Mouse (Mus musculus): ENCODE measurements around the gene Rnf145.

The Rnf145 gene

DNA sequence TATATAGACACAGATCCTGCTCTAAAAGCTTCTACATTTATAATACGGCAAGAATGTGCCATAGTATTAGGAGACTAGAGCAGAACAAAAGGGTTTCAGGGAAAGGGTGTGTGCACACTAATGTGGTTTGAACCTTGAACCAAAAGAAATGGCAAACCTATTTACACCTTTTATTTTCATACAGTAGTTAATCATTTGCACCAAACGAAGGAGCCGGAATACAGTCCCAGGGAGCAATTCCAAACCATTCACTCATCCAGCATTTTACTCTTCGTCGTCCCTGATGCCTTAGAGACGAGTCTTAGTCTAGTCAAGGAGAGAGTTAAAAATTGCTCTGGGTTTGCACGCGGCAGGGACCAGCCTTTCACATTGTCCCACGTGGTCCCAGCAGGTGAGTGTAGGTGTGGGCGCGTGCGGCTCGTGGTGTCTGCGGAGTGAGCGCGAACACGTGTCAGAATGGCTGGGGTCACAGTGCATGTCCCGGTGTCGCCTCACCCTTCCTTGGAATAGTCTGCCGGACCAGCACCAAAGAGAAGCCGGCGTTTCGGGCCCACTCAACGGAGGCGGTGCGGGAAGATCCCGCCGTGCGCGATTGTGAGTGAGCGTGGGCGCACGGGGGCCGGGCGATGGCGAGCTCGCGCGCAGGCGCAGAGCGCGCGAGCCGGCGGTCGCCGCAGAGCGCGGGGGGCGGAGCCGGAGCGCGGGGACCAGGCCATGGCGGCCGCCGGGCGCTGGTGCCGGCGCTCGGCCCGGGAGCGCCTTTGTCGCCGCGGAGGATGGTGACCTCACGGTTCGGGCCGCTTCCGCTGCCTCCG, at the start of gene Rnf145:
Gene Rnf145 (plus strand): TSS at position 684 of the 815 bp plus-strand sequence.
- peak; percentile 71 to 77 for DNase-seq

DNA sequence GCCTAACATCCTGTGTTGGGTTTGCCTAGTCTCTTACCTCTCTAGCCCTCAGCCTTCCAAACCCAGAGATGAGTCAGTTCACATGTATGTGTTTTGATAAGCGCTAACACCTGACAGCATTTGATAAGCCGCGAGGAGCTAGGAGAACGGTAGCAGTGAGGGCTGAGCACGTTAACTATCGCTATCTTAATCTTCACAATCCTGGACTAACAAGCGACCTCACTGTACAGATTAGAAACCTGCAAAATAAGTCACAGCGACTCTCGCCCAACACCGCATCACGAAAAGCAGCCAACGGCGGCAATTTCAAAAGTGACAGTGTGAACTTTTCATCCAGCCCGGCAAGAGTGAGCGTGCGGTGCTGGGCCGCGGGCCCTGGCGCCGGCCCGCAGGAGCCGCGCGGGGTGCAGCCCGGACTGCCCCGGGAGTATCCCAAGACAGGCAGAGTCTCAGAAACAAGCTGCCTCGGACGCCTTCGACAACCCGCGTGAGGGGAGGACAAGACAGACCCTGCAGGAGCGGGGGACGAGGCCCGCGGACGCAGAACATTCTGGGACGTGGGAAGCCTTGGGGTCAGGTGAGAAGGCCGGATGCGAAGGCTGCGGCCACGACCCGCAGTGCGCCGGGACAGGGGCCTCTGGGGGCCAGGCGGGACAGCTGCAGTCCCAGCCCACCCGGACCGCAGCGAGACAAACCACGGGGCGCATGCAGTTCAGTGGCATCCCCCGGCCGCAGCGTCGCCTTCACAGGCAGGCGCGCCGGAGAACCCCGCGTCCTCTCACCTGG, 48.9 kb upstream of the Rnf145 start:
- DNase-seq = no peak

DNA sequence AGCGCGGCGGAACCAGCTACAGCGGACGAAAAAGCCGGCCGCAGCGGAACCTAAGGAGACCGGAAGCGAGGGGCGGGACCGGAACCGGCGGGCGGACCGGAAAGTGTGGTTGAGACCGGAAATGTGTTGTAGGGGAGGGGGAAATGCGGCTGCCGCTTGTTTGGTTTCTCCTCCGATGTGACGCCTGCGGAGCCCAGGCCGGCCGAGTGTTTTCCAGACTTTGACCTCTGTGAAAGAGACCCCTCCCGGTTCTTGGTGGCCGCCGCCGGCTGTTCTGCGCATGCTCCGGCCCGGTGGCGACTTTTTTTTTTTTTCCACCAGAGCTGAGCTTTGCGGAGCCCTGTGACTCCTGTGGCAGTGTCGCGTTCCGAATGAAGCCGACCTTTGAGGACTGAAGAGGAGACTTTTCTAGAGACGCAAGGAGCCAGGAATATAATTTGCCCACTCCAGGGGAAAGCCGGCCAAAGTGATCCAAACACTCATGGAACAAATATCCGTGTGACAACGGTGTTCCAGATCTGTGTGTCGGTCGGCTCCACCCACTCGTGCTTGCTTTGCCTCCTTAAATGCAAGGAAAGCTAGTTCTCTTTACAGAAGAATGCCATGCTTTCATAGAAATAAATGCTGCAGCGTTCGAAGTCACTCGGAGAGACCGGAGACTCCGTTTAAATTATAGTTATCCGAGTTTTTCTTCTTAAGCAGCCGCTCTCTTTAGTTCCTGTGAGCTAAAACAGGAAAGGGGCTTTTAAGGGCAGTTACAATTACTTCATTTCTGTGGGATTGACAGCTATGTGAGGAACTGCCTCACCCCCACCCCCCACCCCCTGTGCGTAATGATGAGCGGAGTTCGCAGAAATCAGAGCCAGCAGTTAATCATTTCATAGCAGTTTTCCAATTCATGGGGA, 48.1 kb upstream of the Rnf145 start, which contains the start of gene Ublcp1:
Gene Ublcp1 (minus strand): TSS at position 67 of the 905 bp plus-strand sequence.
- peak; percentile 95 for DNase-seq

DNA sequence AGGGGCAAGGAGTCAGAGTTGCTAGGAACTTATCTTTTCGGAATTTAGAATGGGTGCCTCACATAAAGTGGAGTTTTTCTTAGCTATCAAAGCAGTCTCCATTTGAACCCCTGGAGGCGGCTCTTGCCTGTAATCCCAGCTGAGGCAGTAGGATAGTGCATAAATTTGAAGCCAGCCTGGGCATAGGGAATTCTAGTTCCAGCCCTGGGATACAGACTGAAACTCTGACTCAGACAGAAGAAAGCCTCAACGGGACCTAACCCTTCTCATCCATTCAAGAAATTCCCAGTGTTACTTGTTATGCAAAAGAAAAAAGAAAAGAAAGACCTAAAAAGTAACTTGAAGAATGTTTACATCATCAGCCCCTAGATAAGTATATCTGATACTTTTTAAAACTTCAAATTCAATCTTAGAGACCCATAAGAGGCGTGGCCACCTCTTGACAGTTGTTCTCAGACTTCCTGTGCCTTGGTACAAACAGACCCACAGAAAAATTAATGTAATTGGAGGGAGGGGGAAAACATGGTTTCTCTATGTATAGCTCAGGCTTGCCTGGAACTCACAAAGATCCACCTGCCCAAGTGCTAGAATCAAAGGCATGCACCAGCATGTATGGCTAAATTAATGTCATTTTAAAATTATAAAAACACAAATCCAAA, 47.3 kb upstream of the Rnf145 start:
- no peak for DNase-seq

DNA sequence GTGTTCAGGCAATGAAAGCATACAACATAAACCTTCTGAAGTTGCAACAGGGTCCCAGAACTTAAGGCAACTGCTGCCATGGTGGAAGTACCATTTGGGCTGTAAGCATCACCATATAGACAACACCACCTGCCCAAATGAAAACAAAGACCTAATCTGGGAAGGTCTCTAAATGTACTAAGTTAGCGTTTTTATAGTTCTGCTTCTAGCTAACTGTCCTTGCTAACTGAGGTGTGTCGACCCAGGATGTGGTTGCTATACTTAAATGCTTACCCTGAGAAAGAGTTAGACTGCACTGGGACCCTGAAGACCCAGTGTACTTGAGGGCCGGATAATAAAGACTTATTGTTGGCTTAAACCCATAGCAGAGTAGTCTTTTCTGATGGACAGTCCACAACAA, 43.3 kb upstream of the Rnf145 start:
- DNase-seq = no peak

DNA sequence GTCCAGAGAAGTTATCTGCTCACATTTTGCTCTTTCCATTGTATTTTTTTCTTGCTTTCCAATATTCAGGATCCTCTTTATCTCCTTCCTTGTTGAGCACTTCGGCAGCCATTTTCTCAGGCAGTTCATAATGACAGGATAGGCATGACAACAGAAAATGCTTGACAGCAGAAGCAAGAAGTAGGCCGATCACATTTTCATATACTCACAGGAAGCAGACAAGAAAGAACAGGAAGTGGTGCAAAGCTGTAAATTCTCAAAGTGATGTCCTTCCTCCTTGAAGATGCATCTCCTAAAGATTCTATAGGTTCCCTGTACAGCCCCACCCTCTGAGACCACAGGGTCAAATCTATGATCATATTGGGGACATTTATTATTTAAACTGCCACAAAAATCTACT, 42.3 kb upstream of the Rnf145 start:
- DNase-seq = no peak

DNA sequence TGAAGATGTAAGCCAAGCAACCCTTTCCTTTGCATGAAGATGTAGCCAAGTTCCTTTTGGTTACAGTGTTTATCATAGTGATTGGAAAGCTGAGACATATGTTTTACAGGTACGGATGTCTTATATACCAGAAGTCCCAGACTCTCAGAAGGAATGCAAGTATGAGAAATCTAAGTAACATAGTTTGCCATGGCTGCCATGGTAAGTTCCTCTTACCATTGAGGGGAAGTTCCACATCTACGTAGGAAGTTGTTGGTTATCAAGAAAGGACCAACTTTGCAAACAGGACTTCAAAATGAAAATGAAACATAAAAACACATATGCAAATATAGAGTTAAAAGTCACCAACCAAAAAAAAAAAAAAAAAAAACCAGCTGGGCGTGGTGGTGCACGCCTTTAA, 40.4 kb upstream of the Rnf145 start:
- DNase-seq = no peak

DNA sequence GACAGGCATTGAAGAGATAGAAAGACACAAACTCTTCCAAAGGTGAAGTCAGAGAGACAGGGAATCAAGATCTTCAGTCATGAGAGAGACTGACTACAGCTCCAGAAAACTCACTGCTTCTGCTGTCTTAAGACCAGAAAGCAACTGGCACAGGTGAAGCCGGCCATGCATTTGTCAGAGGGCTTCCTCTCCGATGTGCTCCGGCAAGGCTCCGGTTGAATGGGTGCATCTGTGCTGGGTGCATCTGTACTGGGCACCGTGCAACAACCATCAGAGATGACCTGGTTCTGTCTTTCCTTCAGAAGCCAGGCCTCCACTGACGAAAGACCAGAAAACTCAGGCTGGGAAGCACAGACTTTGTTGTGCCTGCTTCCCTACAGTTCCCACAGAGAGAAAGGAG, 38.5 kb upstream of the Rnf145 start:
- peak in 1 of 2 experiments; percentile 44 for DNase-seq

DNA sequence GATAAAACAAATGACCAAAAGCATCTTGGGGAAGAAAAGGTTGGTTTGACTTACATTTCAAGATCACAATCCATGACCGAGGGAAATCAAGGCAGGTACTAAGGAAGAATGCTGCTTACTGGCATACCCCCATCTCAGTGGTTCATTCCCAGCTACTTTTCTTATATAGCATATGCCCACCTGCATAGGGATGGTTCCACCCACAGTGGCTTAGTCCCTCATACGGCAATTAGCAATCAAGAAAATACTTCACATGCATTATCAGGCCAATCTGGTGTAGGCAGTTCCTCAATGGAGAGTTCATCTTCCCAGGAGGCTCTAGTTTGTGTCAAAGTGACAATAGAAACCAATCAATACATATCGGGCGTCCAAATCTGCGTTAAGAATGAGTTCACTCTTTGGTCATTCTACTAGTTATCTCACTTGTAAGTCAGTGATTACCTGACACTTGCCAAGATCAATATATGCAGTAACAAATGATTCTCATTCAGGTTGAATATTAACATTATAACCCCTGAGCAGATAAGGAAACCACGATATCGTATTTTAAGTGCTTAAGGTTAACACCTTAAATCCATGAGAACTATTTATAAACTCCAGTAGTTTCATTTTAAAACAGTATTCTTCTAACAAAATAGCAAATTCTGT, 33.6 kb upstream of the Rnf145 start:
- no peak for DNase-seq

DNA sequence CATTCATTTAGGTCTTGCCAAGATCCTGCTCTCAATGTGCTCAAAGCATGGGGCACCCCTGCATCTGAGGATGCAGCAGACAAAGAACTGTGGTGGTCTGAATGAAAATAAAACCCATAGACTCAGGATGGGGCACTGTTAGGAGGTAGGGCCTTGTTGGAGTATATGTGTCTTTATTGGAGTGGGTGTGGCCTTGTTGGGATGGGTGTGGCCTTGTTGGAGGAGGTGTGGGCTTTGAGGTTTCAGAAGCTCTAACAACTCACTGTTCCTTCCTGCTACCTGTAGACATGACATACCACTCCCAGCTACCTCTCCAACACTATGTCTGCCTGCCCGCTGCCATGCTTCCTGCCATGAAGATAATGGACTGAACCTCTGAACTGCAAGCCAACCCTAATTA, 29.6 kb upstream of the Rnf145 start:
- no peak for DNase-seq

DNA sequence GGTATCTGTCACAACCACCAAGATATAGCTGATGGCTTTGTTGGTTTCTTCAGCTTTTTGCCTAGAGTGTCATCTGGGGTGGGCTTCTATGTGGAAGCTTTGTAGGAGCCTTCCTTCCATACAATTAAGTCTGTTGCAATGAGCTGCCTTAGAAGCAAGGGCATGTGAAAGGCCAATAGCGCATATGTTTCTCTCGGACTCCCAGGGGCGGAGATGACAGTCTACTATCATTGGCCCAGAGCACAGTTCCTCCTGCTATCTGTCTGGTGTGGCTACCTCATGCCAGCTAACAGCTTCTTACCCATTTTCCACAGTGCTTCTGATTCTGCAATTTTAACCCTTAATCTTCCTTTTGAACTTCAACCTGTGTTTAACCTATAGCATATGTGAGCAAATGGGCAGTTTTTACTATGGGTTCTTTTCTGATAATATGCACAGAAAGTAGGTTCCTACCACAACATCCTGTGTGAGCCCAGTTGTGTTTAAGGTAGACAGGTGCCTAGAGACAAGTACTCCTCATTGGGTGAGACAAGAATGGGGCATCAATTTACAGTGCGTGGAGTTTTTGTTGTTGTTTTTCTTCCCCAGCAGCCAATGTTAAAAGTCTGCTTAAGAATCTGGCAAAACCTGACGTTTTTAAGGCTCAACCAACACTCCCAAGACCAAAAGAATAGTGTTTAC, 24.0 kb upstream of the Rnf145 start:
- DNase-seq = no peak

DNA sequence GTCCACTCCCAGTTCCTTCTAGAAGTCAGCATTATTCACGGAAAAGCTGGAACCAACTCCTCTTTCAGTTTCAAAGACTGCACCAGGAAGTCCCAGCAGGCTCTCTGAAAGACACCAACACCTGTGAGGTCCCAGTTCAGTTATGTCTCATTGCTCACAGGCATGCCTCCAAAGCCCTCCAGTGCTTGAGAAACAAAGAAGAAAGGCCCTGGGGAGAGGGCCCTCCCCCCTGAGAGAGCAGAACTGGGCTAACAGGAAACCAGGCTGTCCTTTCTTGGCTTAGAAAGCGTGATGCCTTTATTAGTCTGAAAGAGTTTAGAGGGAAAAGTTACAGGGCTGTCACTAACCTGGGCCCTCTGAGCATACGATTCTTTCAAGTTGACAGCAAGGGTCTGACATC, 22.5 kb upstream of the Rnf145 start:
- DNase-seq = peak in 1 of 2 experiments; percentile 63

DNA sequence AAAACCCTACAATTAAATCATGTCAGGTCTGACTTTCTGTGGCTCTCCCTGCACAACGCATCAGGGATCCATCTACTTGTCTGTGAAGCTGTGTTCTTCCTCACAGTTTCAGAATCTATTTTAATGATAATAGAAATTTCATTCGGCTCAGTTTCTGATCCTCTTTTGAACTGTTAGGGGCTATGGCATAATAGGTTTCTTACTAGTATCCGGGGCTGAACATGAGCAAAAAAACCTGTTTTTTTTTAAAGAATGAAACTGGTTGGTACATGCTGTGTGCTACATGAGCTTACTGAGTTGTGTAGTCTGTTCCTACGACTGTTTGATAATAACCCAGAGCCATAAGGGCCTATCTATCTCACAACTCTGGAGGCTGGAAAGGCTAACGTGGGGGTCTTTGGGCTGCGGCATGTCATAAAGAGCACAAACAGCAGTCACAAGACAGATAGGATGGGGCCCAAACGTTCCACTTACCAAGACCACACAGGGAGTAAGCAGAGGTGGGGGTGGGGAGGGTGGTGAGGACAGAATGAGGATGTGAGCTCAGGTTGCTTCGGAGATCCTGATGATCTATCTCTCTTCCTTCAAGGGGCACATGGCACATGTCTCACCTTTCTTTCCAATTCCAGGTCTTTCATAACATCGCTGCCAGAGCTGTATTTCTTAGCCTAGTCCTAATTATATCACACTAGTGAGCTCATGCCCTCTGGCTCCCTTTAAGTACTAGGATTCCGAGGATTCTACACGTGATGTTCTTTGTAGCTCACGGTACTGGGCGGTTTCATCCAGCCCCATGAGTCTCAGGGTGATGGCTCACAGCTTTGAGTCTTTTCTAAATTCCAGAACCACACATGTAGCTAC, 20.1 kb upstream of the Rnf145 start:
- DNase-seq = no peak

DNA sequence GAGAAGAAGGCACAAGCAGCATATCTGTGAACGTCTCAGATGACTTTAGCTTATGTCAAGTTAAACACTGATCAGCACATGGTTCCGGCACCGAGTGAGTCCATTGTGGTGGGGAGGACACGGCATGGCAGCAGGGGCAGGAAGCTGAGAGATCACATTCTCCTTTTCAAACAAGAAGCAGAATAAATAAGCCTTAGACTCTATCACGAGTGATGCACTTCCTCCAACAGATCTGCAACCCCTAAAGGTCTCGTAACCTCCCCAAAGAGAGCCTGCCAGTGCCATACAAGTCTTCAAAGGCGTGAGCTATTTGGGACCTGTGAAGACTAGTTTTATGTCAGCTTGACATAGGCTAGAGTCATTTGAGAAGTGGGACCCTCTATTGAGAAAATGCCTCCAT, 17.8 kb upstream of the Rnf145 start:
- DNase-seq = no peak

DNA sequence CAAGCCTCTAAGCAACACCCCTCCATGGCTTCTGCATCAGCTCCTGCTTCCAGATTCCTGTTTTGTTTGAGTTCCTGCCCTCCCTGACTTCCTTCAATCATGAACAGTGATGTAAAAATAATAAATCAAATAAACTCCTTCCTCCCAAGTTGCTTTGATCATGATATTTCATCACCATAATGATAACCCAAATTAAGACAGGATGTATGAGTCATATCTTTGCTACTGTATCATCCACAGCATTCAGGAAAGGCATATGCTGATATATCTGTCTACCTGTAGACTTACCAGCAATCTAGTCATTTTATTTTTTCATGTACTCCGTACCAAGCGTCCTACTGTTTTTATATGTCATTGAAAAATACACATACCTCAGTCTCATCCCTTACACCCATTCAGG, 17.3 kb upstream of the Rnf145 start:
- no peak for DNase-seq

DNA sequence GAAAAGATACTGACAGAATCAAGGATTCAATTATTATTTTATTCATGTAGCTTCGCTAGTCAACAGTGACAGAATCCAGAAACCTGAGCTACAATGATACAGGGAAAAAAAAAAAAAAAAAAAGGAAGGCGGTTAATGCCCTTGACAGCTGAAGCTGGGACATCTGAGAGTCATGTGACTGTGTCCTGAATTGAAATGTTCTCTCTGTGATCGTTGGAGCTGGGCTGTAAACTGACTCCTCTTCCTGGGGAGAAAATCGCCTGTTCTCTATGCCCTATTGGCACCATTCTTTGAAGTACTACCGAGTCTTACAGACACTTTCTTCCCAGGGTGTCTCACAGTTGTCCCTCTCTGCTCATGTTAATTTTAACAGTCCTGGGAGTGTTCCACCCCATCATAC, 15.8 kb upstream of the Rnf145 start:
- no peak for DNase-seq

DNA sequence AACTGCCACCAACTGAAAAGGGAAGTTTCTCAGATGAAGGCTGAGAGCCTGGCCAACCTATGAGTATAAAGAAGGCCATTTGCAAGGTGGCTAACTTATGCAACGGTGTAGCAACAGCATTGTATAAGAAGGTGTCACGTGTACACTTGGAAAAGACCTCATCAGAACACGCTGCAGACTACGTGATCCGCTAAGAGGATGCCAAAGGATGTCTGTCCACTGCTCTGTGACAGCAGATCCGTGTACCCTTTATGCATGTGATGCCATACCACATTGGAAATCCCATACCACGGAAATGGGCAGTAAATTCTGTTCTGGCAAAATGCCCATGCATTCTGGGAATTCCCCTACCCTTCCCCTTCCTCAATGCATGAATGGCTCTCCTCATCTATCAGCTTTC, 14.6 kb upstream of the Rnf145 start:
- DNase-seq = no peak

DNA sequence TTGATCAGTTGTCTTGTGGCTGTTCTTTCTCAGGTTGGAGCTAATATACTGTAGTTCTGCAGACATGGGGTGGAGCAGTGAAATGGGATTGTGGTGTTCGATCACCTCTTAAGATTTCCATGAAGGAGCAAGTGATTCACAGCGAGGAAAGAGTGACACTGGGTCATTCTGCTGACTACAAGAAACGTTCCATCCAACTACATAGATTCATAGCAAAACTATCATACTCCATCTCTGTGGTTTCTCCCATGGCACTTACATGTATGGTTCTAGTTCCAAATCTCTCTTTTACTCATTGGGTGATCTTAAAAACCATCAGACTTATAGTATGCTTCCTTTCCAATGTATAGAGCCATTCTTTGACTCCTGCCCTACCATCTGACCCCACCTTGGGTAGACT, 14.0 kb upstream of the Rnf145 start:
- DNase-seq = no peak

DNA sequence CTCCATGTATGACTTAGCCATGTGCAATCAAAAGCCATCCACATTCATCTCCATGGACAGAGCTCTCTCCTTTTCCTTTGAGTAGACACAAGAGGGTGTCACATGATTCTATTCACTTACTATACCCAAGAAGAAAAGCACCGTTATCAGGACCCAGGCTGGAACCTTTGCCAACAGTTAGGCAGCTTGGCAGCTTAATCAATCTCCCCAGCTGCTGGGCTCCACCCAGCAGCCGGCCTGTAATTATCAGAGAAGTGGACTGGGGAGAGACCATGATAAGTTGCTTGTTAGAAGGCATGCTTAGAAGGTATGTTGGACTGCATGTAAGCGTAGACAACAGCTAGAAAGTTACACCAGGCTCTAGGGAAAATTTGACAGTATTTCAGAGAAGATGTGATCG, 9.9 kb upstream of the Rnf145 start:
- DNase-seq = no peak

DNA sequence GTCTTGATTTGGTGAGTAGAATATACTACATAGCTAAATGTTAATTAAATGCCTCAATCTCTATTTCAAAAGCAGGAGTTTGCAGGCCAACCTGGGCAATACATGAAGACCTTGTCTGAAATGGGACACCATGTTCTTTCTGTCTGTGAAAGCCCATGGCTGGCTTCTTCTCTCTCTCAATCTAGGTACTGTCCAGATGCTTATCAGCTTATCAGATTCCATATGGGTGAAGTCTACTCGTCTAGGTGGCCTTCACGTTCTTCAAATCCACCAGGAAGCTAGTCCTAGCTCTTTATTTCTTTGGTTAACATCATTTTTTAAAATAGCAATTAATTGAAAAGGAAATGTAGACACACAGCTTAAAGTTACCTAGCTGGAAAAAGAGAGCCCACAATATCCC, 8.9 kb upstream of the Rnf145 start:
- DNase-seq = no peak

Measured in spleen, adult 18-20 months (tissue).